Mouse (Mus musculus) forebrain, embryonic 13.5 days (tissue): ENCODE measurements around the gene 5330417C22Rik. TPM values are rescaled to one million over a fixed set of nuclear protein-coding genes. Genes with fewer than 3 reads are reported as not detected.

ENCODE experiments used
- ATAC-seq: fragments of 200-750 bp; cut with Nextera tagmentation; 2 replicates; pipeline ENCODE4 v1.8.0; 2017
- H3K27ac ChIP-seq: fragments of 300-500 bp; sonication (generic); 2 replicates; pipeline ENCODE4 v1.5.1; 2015; ENCODE audit warnings: inconsistent platforms, mild to moderate bottlenecking, moderate library complexity
- H3K27me3 ChIP-seq: fragments of 300-500 bp; sonication (generic); 2 replicates; pipeline ENCODE4 v1.6.1; 2015; ENCODE audit warnings: mild to moderate bottlenecking, inconsistent platforms
- H3K36me3 ChIP-seq: fragments of 300-500 bp; sonication (generic); 2 replicates; pipeline ENCODE4 v1.6.1; 2015; ENCODE audit warnings: mild to moderate bottlenecking, inconsistent platforms; ENCODE audit not compliant: poor library complexity, severe bottlenecking
- H3K4me1 ChIP-seq: fragments of 300-500 bp; sonication (generic); 2 replicates; pipeline ENCODE4 v1.6.1; 2015; ENCODE audit warnings: inconsistent platforms
- H3K4me2 ChIP-seq: fragments of 300-500 bp; sonication (generic); 2 replicates; pipeline ENCODE4 v1.6.1; 2015; ENCODE audit warnings: inconsistent platforms, mild to moderate bottlenecking, moderate library complexity
- H3K4me3 ChIP-seq: fragments of 300-500 bp; sonication (generic); 2 replicates; pipeline ENCODE4 v1.5.1; 2015; ENCODE audit warnings: mild to moderate bottlenecking, inconsistent platforms
- H3K9ac ChIP-seq: fragments of 300-500 bp; sonication (generic); 2 replicates; pipeline ENCODE4 v1.6.1; 2015; ENCODE audit warnings: mild to moderate bottlenecking, inconsistent platforms
- H3K9me3 ChIP-seq: fragments of 300-500 bp; sonication (generic); replicated peaks from 2 replicates; pipeline ENCODE4 v1.6.1; 2016; ENCODE audit warnings: inconsistent platforms
- WGBS: fragments of 180-500 bp; shearing (Covaris S2); methylation state at CpG from one replicate; pipeline ENCODE4 v1.1.7; 2015; 5-methylcytosine and 5-hydroxymethylcytosine counted together
- polyA plus RNA-seq: library from polyadenylated mRNA; unstranded; fragments of >200 nt; fragmentation: Nextera tagmentation; extraction: Ambion mirVana; gene quantifications from 2 replicates; pipeline ENCODE4 v1.2.1, GENCODE M21; 2015

The 5330417C22Rik gene
- polyA plus RNA-seq, 1 experiment from 2014 or later = 4.3 TPM

- Histone ChIP-seq H3K4me1 (peaks cover 42% of the 10 kb centered on the region), H3K4me2 (peak overlapping the region; percentile 57), H3K4me3 (no peak overlapping the region), H3K27me3 (no peaks in the 10 kb centered on the region), H3K9me3 (no peaks in the 10 kb centered on the region), H3K27ac (peak overlapping the region; percentile 77), H3K9ac (peak overlapping the region; percentile 60), H3K36me3 (peaks cover 31% of the 10 kb centered on the region)
- 40% methylated on average over 6 of the region's 6 CpGs for WGBS
- peak; percentile 40; the same call in 1 of the 2 replicates for ATAC-seq
These were observed 113.3 kb downstream of the 5330417C22Rik start for GRCm38 (mm10) chr3:108423006-108423405.

GRCm38 (mm10) chr3:108415831-108416223 lies 120.5 kb downstream of the 5330417C22Rik start:
- under 1% methylated on average over 38 of the region's 48 CpGs for WGBS
- peak overlapping the region; percentile 94 for H3K4me2 ChIP-seq
- H3K4me1 ChIP-seq = peaks cover 42% of the 10 kb centered on the region
- H3K4me3 ChIP-seq = peak overlapping the region; percentile 95
- peaks cover 18% of the 10 kb centered on the region for H3K9me3 ChIP-seq
- peak; percentile 90 for ATAC-seq
- H3K36me3 ChIP-seq = peaks cover 33% of the 10 kb centered on the region
- H3K27ac ChIP-seq = peak overlapping the region; percentile 92
- peaks cover 10% of the 10 kb centered on the region; the same call in 1 of the 2 replicates for H3K27me3 ChIP-seq
- H3K9ac ChIP-seq = peak overlapping the region; percentile 98

- Histone ChIP-seq H3K27me3 (peaks cover 10% of the 10 kb centered on the region; the same call in 1 of the 2 replicates), H3K4me1 (peaks cover 48% of the 10 kb centered on the region), H3K4me2 (peak within 1 kb of the TSS; percentile 94), H3K27ac (peak within 1 kb of the TSS; percentile 92), H3K4me3 (peak within 1 kb of the TSS; percentile 95), H3K36me3 (peaks cover 33% of the 10 kb centered on the region), H3K9ac (peak within 1 kb of the TSS; percentile 98), H3K9me3 (peaks cover 18% of the 10 kb centered on the region)
- WGBS = 3% methylated on average over 66 of the region's 67 CpGs
- peak; percentile 25 for ATAC-seq
These were observed 121.2 kb downstream of the 5330417C22Rik start, which contains the start of gene Celsr2 for GRCm38 (mm10) chr3:108414857-108415830. Gene Celsr2, minus strand, starts transcription at chr3:108415552.

- peak overlapping the region; percentile 94 for H3K4me2 ChIP-seq
These were observed 122.5 kb downstream of the 5330417C22Rik start for GRCm38 (mm10) chr3:108413634-108414360.

GRCm38 (mm10) chr3:108411754-108412121 lies 124.6 kb downstream of the 5330417C22Rik start:
- Histone ChIP-seq H3K9ac (peak overlapping the region; percentile 80), H3K27ac (peak overlapping the region; percentile 98), H3K4me3 (peak overlapping the region; percentile 43), H3K4me1 (peaks cover 73% of the 10 kb centered on the region), H3K4me2 (peak overlapping the region; percentile 87), H3K36me3 (peaks cover 55% of the 10 kb centered on the region), H3K9me3 (peaks cover 18% of the 10 kb centered on the region), H3K27me3 (0 out of 2 replicates have a peak, but pooled peaks cover 3% of the 10 kb centered on the region)
- WGBS = 22% methylated on average over 8 of the region's 8 CpGs
- ATAC-seq = peak; percentile 71

More at GRCm38 (mm10) chr3:108413634-108414360, 122.5 kb downstream of the 5330417C22Rik start:
- 97% methylated on average over 35 of the region's 35 CpGs for WGBS
- Histone ChIP-seq H3K27ac (no peak overlapping the region), H3K36me3 (peaks cover 36% of the 10 kb centered on the region), H3K4me1 (peaks cover 62% of the 10 kb centered on the region), H3K9ac (no peak overlapping the region), H3K9me3 (peaks cover 18% of the 10 kb centered on the region), H3K27me3 (peaks cover 10% of the 10 kb centered on the region; the same call in 1 of the 2 replicates), H3K4me3 (peak overlapping the region; percentile 95; the same call in 1 of the 2 replicates)
- ATAC-seq = no peak

GRCm38 (mm10) chr3:108411026-108411753 lies 125.1 kb downstream of the 5330417C22Rik start:
- Histone ChIP-seq H3K36me3 (peaks cover 60% of the 10 kb centered on the region), H3K27me3 (no peaks in the 10 kb centered on the region), H3K4me3 (peak overlapping the region; percentile 43), H3K4me1 (peaks cover 76% of the 10 kb centered on the region), H3K9ac (peak overlapping the region; percentile 80), H3K27ac (peak overlapping the region; percentile 98), H3K4me2 (peak overlapping the region; percentile 87), H3K9me3 (peaks cover 18% of the 10 kb centered on the region)
- peak; percentile 3; the same call in 1 of the 2 replicates for ATAC-seq
- 16% methylated on average over 5 of the region's 5 CpGs for WGBS

GRCm38 (mm10) chr3:108410359-108410714 lies 126.0 kb downstream of the 5330417C22Rik start:
- ATAC-seq = peak; percentile 36
- H3K27ac ChIP-seq = peak overlapping the region; percentile 98

GRCm38 (mm10) chr3:108409656-108410358 lies 126.5 kb downstream of the 5330417C22Rik start:
- H3K4me3 ChIP-seq = peak overlapping the region; percentile 43
- peak; percentile 4 for ATAC-seq
- peaks cover 74% of the 10 kb centered on the region for H3K36me3 ChIP-seq
- peaks cover 83% of the 10 kb centered on the region for H3K4me1 ChIP-seq
- H3K9ac ChIP-seq = peak overlapping the region; percentile 80
- peak overlapping the region; percentile 87 for H3K4me2 ChIP-seq
- peak overlapping the region; percentile 98 for H3K27ac ChIP-seq
- 17% methylated on average over 8 of the region's 8 CpGs for WGBS
- peaks cover 18% of the 10 kb centered on the region for H3K9me3 ChIP-seq
- no peaks in the 10 kb centered on the region for H3K27me3 ChIP-seq

More at GRCm38 (mm10) chr3:108410359-108410714, 126.0 kb downstream of the 5330417C22Rik start:
- WGBS = 2% methylated on average over 4 of the region's 5 CpGs
- Histone ChIP-seq H3K9ac (peak overlapping the region; percentile 80), H3K36me3 (peaks cover 69% of the 10 kb centered on the region), H3K27me3 (no peaks in the 10 kb centered on the region), H3K4me1 (peaks cover 82% of the 10 kb centered on the region), H3K9me3 (peaks cover 18% of the 10 kb centered on the region), H3K4me2 (peak overlapping the region; percentile 87), H3K4me3 (peak overlapping the region; percentile 43)

- Histone ChIP-seq H3K4me3 (no peak overlapping the region), H3K9ac (no peak overlapping the region), H3K4me2 (peak overlapping the region; percentile 87; the same call in 1 of the 2 replicates), H3K36me3 (peaks cover 75% of the 10 kb centered on the region), H3K9me3 (peaks cover 11% of the 10 kb centered on the region), H3K27me3 (no peaks in the 10 kb centered on the region), H3K27ac (no peak overlapping the region), H3K4me1 (peaks cover 70% of the 10 kb centered on the region)
- WGBS = 86% methylated on average over 8 of the region's 8 CpGs
- ATAC-seq = no peak
These were observed 127.8 kb downstream of the 5330417C22Rik start for GRCm38 (mm10) chr3:108408517-108409008.

- WGBS = 74% methylated on average over 24 of the region's 24 CpGs
- Histone ChIP-seq H3K4me1 (peaks cover 67% of the 10 kb centered on the region), H3K27ac (peak overlapping the region; percentile 88), H3K27me3 (no peaks in the 10 kb centered on the region), H3K4me2 (peak overlapping the region; percentile 40; the same call in 1 of the 2 replicates), H3K9ac (peak overlapping the region; percentile 45; the same call in 1 of the 2 replicates), H3K36me3 (peaks cover 73% of the 10 kb centered on the region), H3K4me3 (no peak overlapping the region), H3K9me3 (no peaks in the 10 kb centered on the region)
- ATAC-seq = no peak
These were observed 129.9 kb downstream of the 5330417C22Rik start for GRCm38 (mm10) chr3:108406306-108406885.
